Mouse (Mus musculus): ENCODE data around the gene Vwa3b. TPM values are rescaled to one million over a fixed set of nuclear protein-coding genes. Genes with fewer than 3 reads are reported as not detected.

The Vwa3b gene
- total RNA-seq, 2 experiments from 2014 or later: 54.9 to 56.1 TPM

- intact Hi-C loops (cut with DNase I): no loop called here
- TF ChIP-seq CTCF (IDR thresholded peaks at IDR 0.05): no peak
- no peak for DNase-seq
Observed at GRCm38 (mm10) chr1:37045472-37045871, 19.1 kb downstream of the Vwa3b start.

GRCm38 (mm10) chr1:37049159-37049558 lies 22.8 kb downstream of the Vwa3b start:
- TF ChIP-seq CTCF (IDR thresholded peaks at IDR 0.05): no peak
- intact Hi-C loops (cut with DNase I): no loop called here
- Histone ChIP-seq H3K27ac (no peak overlapping the region), H3K4me3 (no peak overlapping the region)
- no peak for DNase-seq

More at GRCm38 (mm10) chr1:37045472-37045871, 19.1 kb downstream of the Vwa3b start:
- no peak overlapping the region for H3K27ac ChIP-seq
- H3K4me3 ChIP-seq: no peak overlapping the region

GRCm38 (mm10) chr1:37053691-37054090 lies 27.3 kb downstream of the Vwa3b start:
- no peak for DNase-seq
- H3K4me3 ChIP-seq: no peak overlapping the region
- TF ChIP-seq CTCF (IDR thresholded peaks at IDR 0.05): no peak
- H3K27ac ChIP-seq: no peak overlapping the region
- intact Hi-C loops (cut with DNase I): no loop called here

- Histone ChIP-seq H3K27ac (no peak overlapping the region), H3K4me3 (no peak overlapping the region)
- TF ChIP-seq CTCF (IDR thresholded peaks at IDR 0.05): no peak
- intact Hi-C loops (cut with DNase I): no loop called here
- no peak for DNase-seq
Observed at GRCm38 (mm10) chr1:37056831-37057561, 30.6 kb downstream of the Vwa3b start.

- DNase-seq: no peak
- intact Hi-C loops (cut with DNase I): no loop called here
- TF ChIP-seq CTCF (IDR thresholded peaks at IDR 0.05): no peak
- no peak overlapping the region for H3K4me3 ChIP-seq
- no peak overlapping the region for H3K27ac ChIP-seq
Observed at GRCm38 (mm10) chr1:37060856-37061255, 34.5 kb downstream of the Vwa3b start.

GRCm38 (mm10) chr1:37063053-37063452 lies 36.7 kb downstream of the Vwa3b start:
- intact Hi-C loops (cut with DNase I): no loop called here
- TF ChIP-seq CTCF (IDR thresholded peaks at IDR 0.05): no peak
- H3K27ac ChIP-seq: no peak overlapping the region
- no peak for DNase-seq
- no peak overlapping the region for H3K4me3 ChIP-seq

GRCm38 (mm10) chr1:37063841-37064240 lies 37.4 kb downstream of the Vwa3b start:
- TF ChIP-seq CTCF (IDR thresholded peaks at IDR 0.05): no peak
- no peak overlapping the region for H3K27ac ChIP-seq
- intact Hi-C loops (cut with DNase I): no loop called here
- DNase-seq: no peak
- H3K4me3 ChIP-seq: no peak overlapping the region

- intact Hi-C loops (cut with DNase I): no loop called here
Observed at GRCm38 (mm10) chr1:37065658-37066412, 39.4 kb downstream of the Vwa3b start.

GRCm38 (mm10) chr1:37075759-37076158 lies 49.4 kb downstream of the Vwa3b start:
- intact Hi-C loops (cut with DNase I): loop anchor here (5.0 kb wide), 2 partner anchors 43 to 63 kb away; no protein-coding TSS in a partner anchor
- no peak overlapping the region for H3K27ac ChIP-seq
- no peak for DNase-seq
- H3K4me3 ChIP-seq: no peak overlapping the region
- no peak for TF ChIP-seq CTCF (IDR thresholded peaks at IDR 0.05)

More at GRCm38 (mm10) chr1:37065658-37066412, 39.4 kb downstream of the Vwa3b start:
- DNase-seq: no peak
- H3K4me3 ChIP-seq: no peak overlapping the region
- H3K27ac ChIP-seq: no peak overlapping the region
- no peak for TF ChIP-seq CTCF (IDR thresholded peaks at IDR 0.05)

GRCm38 (mm10) chr1:37077266-37077665 lies 50.9 kb downstream of the Vwa3b start:
- DNase-seq: no peak
- no peak for TF ChIP-seq CTCF (IDR thresholded peaks at IDR 0.05)
- Histone ChIP-seq H3K27ac (peak overlapping the region; percentile 91), H3K4me3 (peak overlapping the region; percentile 56)
- intact Hi-C loops (cut with DNase I): loop anchor here (5.0 kb wide), 2 partner anchors 45 to 65 kb away; no protein-coding TSS in a partner anchor

- peak overlapping the region; percentile 91 for H3K27ac ChIP-seq
- peak overlapping the region; percentile 56 for H3K4me3 ChIP-seq
- peak; percentile 80 for DNase-seq
- intact Hi-C loops (cut with DNase I): loop anchor here (5.0 kb wide), 2 partner anchors 46 to 66 kb away; no protein-coding TSS in a partner anchor
- TF ChIP-seq CTCF (IDR thresholded peaks at IDR 0.05): no peak
Observed at GRCm38 (mm10) chr1:37077955-37078549, 51.7 kb downstream of the Vwa3b start.

GRCm38 (mm10) chr1:37080442-37080841 lies 54.0 kb downstream of the Vwa3b start:
- H3K4me3 ChIP-seq: no peak overlapping the region
- DNase-seq: no peak
- peak overlapping the region; percentile 91 for H3K27ac ChIP-seq
- intact Hi-C loops (cut with DNase I): loop anchor here (2.0 to 5.0 kb wide), 2 partner anchors 36 to 143 kb away; no protein-coding TSS in a partner anchor
- TF ChIP-seq CTCF (IDR thresholded peaks at IDR 0.05): no peak
